Mouse (Mus musculus) intestine, embryonic 14.5 days (tissue): ENCODE data around the gene Camk1d. TPM values are rescaled to one million over a fixed set of nuclear protein-coding genes. Genes with fewer than 3 reads are reported as not detected.

ENCODE experiments used
- ATAC-seq: fragments of 200-750 bp; cut with Nextera tagmentation; replicated peaks from 2 replicates; pipeline ENCODE4 v1.8.0; 2017; ENCODE audit warnings: low read depth, moderate number of reproducible peaks, moderate TSS enrichment, moderate library complexity; ENCODE audit not compliant: low FRiP score, low TSS enrichment
- DNase-seq: peaks from one replicate; pipeline ENCODE4 v3.0.0-alpha.2; 2018; ENCODE audit warnings: low spot score
- H3K27ac ChIP-seq: fragments of 300-500 bp; sonication (generic); 2 replicates; pipeline ENCODE4 v1.5.1; 2014; ENCODE audit warnings: low read depth, mild to moderate bottlenecking, control low read depth
- H3K27me3 ChIP-seq: fragments of 300-500 bp; sonication (generic); replicated peaks from 2 replicates; pipeline ENCODE4 v1.6.1; 2014; ENCODE audit warnings: low read length, control low read depth; ENCODE audit not compliant: control insufficient read depth, insufficient read depth
- H3K36me3 ChIP-seq: fragments of 300-500 bp; sonication (generic); 2 replicates; pipeline ENCODE4 v1.6.1; 2014; ENCODE audit warnings: low read length, control low read depth; ENCODE audit not compliant: control insufficient read depth, insufficient read depth
- H3K4me1 ChIP-seq: fragments of 300-500 bp; sonication (generic); replicated peaks from 2 replicates; pipeline ENCODE4 v1.6.1; 2014; ENCODE audit warnings: low read length, control low read depth, mixed read lengths; ENCODE audit not compliant: control insufficient read depth, insufficient read depth
- H3K4me2 ChIP-seq: fragments of 300-500 bp; sonication (generic); 2 replicates; pipeline ENCODE4 v1.6.1; 2014; ENCODE audit warnings: low read length
- H3K4me3 ChIP-seq: fragments of 300-500 bp; sonication (generic); 2 replicates; pipeline ENCODE4 v1.5.1; 2014; ENCODE audit warnings: low read depth, low read length, control low read depth, mixed read lengths
- H3K9ac ChIP-seq: fragments of 300-500 bp; sonication (generic); 2 replicates; pipeline ENCODE4 v1.6.1; 2014; ENCODE audit warnings: mild to moderate bottlenecking, low read length
- H3K9me3 ChIP-seq: fragments of 300-500 bp; sonication (generic); 2 replicates; pipeline ENCODE4 v1.6.1; 2016; ENCODE audit warnings: low read length, control low read depth; ENCODE audit not compliant: control insufficient read depth
- WGBS: fragments of 180-500 bp; shearing (Covaris S2); extraction: QIAGEN DNeasy Blood & Tissue Kit; methylation state at CpG from one replicate; pipeline ENCODE4 v1.1.7; 2014; 5-methylcytosine and 5-hydroxymethylcytosine counted together
- polyA plus RNA-seq: library from polyadenylated mRNA; unstranded; fragments of >200 nt; fragmentation: Nextera tagmentation; extraction: Ambion mirVana; gene quantifications from 2 replicates; pipeline ENCODE4 v1.2.1, GENCODE M21; 2014

Gene Camk1d
- polyA plus RNA-seq, 1 experiment from 2014 or later: 20.7 TPM

GRCm38 (mm10) chr2:5477525-5477924, 236.8 kb downstream of the Camk1d start:
- H3K4me2 ChIP-seq: no peak overlapping the region
- no peaks in the 10 kb centered on the region for H3K27me3 ChIP-seq
- DNase-seq: no peak
- H3K9ac ChIP-seq: no peak overlapping the region
- H3K36me3 ChIP-seq: no peaks in the 10 kb centered on the region
- no peak overlapping the region for H3K27ac ChIP-seq
- 87% methylated on average over 1 of the region's 1 CpGs for WGBS
- no peaks in the 10 kb centered on the region for H3K9me3 ChIP-seq
- no peak overlapping the region for H3K4me3 ChIP-seq
- H3K4me1 ChIP-seq: no peaks in the 10 kb centered on the region
- ATAC-seq: no peak

GRCm38 (mm10) chr2:5469366-5469941, 244.9 kb downstream of the Camk1d start:
- no peaks in the 10 kb centered on the region for H3K36me3 ChIP-seq
- H3K4me1 ChIP-seq: no peaks in the 10 kb centered on the region
- H3K4me2 ChIP-seq: no peak overlapping the region
- H3K27me3 ChIP-seq: no peaks in the 10 kb centered on the region
- 80% methylated on average over 4 of the region's 4 CpGs for WGBS
- H3K27ac ChIP-seq: no peak overlapping the region
- no peak for DNase-seq
- no peak overlapping the region for H3K9ac ChIP-seq
- H3K4me3 ChIP-seq: no peak overlapping the region
- ATAC-seq: no peak
- no peaks in the 10 kb centered on the region for H3K9me3 ChIP-seq

- ATAC-seq (no peak), DNase-seq (no peak)
- no peak overlapping the region for H3K4me2 ChIP-seq
- H3K27me3 ChIP-seq: no peaks in the 10 kb centered on the region
- no peaks in the 10 kb centered on the region for H3K36me3 ChIP-seq
- H3K4me1 ChIP-seq: no peaks in the 10 kb centered on the region
- H3K4me3 ChIP-seq: no peak overlapping the region
- no peak overlapping the region for H3K9ac ChIP-seq
- no peak overlapping the region for H3K27ac ChIP-seq
- whole genome bisulfite sequencing: 78% methylated on average over 2 of the region's 2 CpGs
- H3K9me3 ChIP-seq: no peaks in the 10 kb centered on the region
These were observed 246.8 kb downstream of the Camk1d start for GRCm38 (mm10) chr2:5467537-5467936.

- peaks cover 24% of the 10 kb centered on the region for H3K4me1 ChIP-seq
- no peak overlapping the region for H3K27ac ChIP-seq
- H3K27me3 ChIP-seq: no peaks in the 10 kb centered on the region
- H3K4me3 ChIP-seq: no peak overlapping the region
- peak; percentile 50 for DNase-seq
- no peaks in the 10 kb centered on the region for H3K36me3 ChIP-seq
- WGBS: 45% methylated on average over 16 of the region's 16 CpGs
- H3K4me2 ChIP-seq: no peak overlapping the region
- H3K9me3 ChIP-seq: no peaks in the 10 kb centered on the region
- ATAC-seq: no peak
- H3K9ac ChIP-seq: no peak overlapping the region
These were observed 255.6 kb downstream of the Camk1d start for GRCm38 (mm10) chr2:5458671-5459235.

GRCm38 (mm10) chr2:5458075-5458494, 256.2 kb downstream of the Camk1d start:
- no peaks in the 10 kb centered on the region for H3K36me3 ChIP-seq
- WGBS: 46% methylated on average over 5 of the region's 5 CpGs
- H3K9me3 ChIP-seq: no peaks in the 10 kb centered on the region
- ATAC-seq (no peak), DNase-seq (peak; percentile 52)
- H3K4me1 ChIP-seq: peaks cover 24% of the 10 kb centered on the region
- no peak overlapping the region for H3K4me2 ChIP-seq
- no peak overlapping the region for H3K9ac ChIP-seq
- no peaks in the 10 kb centered on the region for H3K27me3 ChIP-seq
- H3K27ac ChIP-seq: no peak overlapping the region; the same call in 1 of the 2 replicates
- H3K4me3 ChIP-seq: no peak overlapping the region

- 68% methylated on average over 2 of the region's 2 CpGs for WGBS
- no peak for ATAC-seq
- no peak overlapping the region for H3K27ac ChIP-seq
- peaks cover 24% of the 10 kb centered on the region for H3K4me1 ChIP-seq
- H3K36me3 ChIP-seq: no peaks in the 10 kb centered on the region
- H3K4me3 ChIP-seq: no peak overlapping the region
- peak; percentile 45 for DNase-seq
- H3K9me3 ChIP-seq: no peaks in the 10 kb centered on the region
- no peaks in the 10 kb centered on the region for H3K27me3 ChIP-seq
- H3K9ac ChIP-seq: no peak overlapping the region
- H3K4me2 ChIP-seq: no peak overlapping the region
These were observed 258.2 kb downstream of the Camk1d start for GRCm38 (mm10) chr2:5456108-5456507.

GRCm38 (mm10) chr2:5454830-5455229, 259.5 kb downstream of the Camk1d start:
- H3K4me2 ChIP-seq: no peak overlapping the region
- H3K27ac ChIP-seq: no peak overlapping the region; the same call in 1 of the 2 replicates
- H3K4me1 ChIP-seq: peaks cover 24% of the 10 kb centered on the region
- H3K4me3 ChIP-seq: no peak overlapping the region
- no peaks in the 10 kb centered on the region for H3K27me3 ChIP-seq
- H3K36me3 ChIP-seq: no peaks in the 10 kb centered on the region
- H3K9me3 ChIP-seq: no peaks in the 10 kb centered on the region
- WGBS: 24% methylated on average over 9 of the region's 9 CpGs
- no peak for ATAC-seq
- peak; percentile 51 for DNase-seq
- H3K9ac ChIP-seq: no peak overlapping the region

GRCm38 (mm10) chr2:5451654-5452053, 262.7 kb downstream of the Camk1d start:
- Histone ChIP-seq H3K9ac (no peak overlapping the region), H3K4me1 (peaks cover 6% of the 10 kb centered on the region), H3K4me2 (no peak overlapping the region), H3K9me3 (no peaks in the 10 kb centered on the region), H3K27me3 (no peaks in the 10 kb centered on the region), H3K27ac (no peak overlapping the region), H3K4me3 (no peak overlapping the region), H3K36me3 (no peaks in the 10 kb centered on the region)
- DNase-seq (peak; percentile 13), ATAC-seq (no peak)
- 95% methylated on average over 2 of the region's 2 CpGs for WGBS

GRCm38 (mm10) chr2:5445357-5445756, 269.0 kb downstream of the Camk1d start:
- no peak for ATAC-seq
- H3K9me3 ChIP-seq: no peaks in the 10 kb centered on the region
- no peaks in the 10 kb centered on the region for H3K4me1 ChIP-seq
- no peak overlapping the region for H3K4me3 ChIP-seq
- no peak overlapping the region for H3K27ac ChIP-seq
- DNase-seq: no peak
- 89% methylated on average over 5 of the region's 5 CpGs for WGBS
- no peak overlapping the region for H3K4me2 ChIP-seq
- H3K27me3 ChIP-seq: no peaks in the 10 kb centered on the region
- no peak overlapping the region for H3K9ac ChIP-seq
- H3K36me3 ChIP-seq: no peaks in the 10 kb centered on the region
